Mouse (Mus musculus) myocyte (in vitro differentiated cells): ENCODE results near the gene Igfbp2.

ENCODE experiments used
- CEBPB ChIP-seq: IDR thresholded peaks from 2 replicates; pipeline ENCODE4 v1.6.1; 2011; ENCODE audit warnings: mild to moderate bottlenecking, moderate library complexity; ENCODE audit not compliant: poor library complexity, insufficient read depth, severe bottlenecking
- E2F4 ChIP-seq: IDR thresholded peaks from one replicate; pipeline ENCODE4 v1.6.1; 2011; ENCODE audit warnings: mild to moderate bottlenecking, control low read depth, moderate library complexity; ENCODE audit not compliant: insufficient read depth
- MAX ChIP-seq: IDR thresholded peaks from one replicate; pipeline ENCODE4 v1.6.1; 2011; ENCODE audit warnings: low read depth, mild to moderate bottlenecking, control low read depth
- MYOD1 ChIP-seq, 3 experiments: IDR thresholded peaks; one replicate each; pipeline ENCODE4 v1.6.1; 2011; ENCODE audit warnings: control low read depth in 2 of 3, low read depth in 2 of 3, mild to moderate bottlenecking in 2 of 3, moderate library complexity in 1 of 3; ENCODE audit not compliant: insufficient read length in 2 of 3, control insufficient read depth in 1 of 3
- MYOG ChIP-seq, 3 experiments: IDR thresholded peaks; one replicate each; pipeline ENCODE4 v1.6.1; 2011; ENCODE audit warnings: control low read depth in 2 of 3, low read depth in 2 of 3, mild to moderate bottlenecking in 2 of 3; ENCODE audit not compliant: insufficient read length in 2 of 3, control insufficient read depth in 1 of 3, insufficient read depth in 1 of 3
- POLR2A ChIP-seq: IDR thresholded peaks from one replicate; pipeline ENCODE4 v1.6.1; 2011; ENCODE audit warnings: low read depth, mild to moderate bottlenecking, control low read depth, moderate library complexity; ENCODE audit not compliant: insufficient read length
- POLR2AphosphoS2 ChIP-seq: IDR thresholded peaks from one replicate; pipeline ENCODE4 v1.6.1; 2011; ENCODE audit warnings: low read depth, control low read depth; ENCODE audit not compliant: insufficient read length
- REST ChIP-seq: IDR thresholded peaks from one replicate; pipeline ENCODE4 v1.6.1; 2011; ENCODE audit warnings: mild to moderate bottlenecking, control low read depth, moderate library complexity; ENCODE audit not compliant: insufficient read depth, insufficient read length
- SRF ChIP-seq: IDR thresholded peaks from one replicate; pipeline ENCODE4 v1.6.1; 2011; ENCODE audit warnings: low read depth; ENCODE audit not compliant: control insufficient read depth, insufficient read length
- TCF12 ChIP-seq: IDR thresholded peaks from one replicate; pipeline ENCODE4 v1.6.1; 2011; ENCODE audit warnings: mild to moderate bottlenecking, control low read depth; ENCODE audit not compliant: poor library complexity, insufficient read depth, severe bottlenecking
- TCF3 ChIP-seq: IDR thresholded peaks from one replicate; pipeline ENCODE4 v1.6.1; 2011; ENCODE audit warnings: low read depth, control low read depth; ENCODE audit not compliant: insufficient read length
- USF1 ChIP-seq: IDR thresholded peaks from one replicate; pipeline ENCODE4 v1.6.1; 2011; ENCODE audit warnings: low read depth, mild to moderate bottlenecking, control low read depth, moderate library complexity

- no peak for TF ChIP-seq POLR2A
- no peak for TF ChIP-seq MAX
- no peak for TF ChIP-seq USF1
- TF ChIP-seq E2F4: no peak
- no peak for TF ChIP-seq SRF
- TF ChIP-seq CEBPB: no peak
- TF ChIP-seq MYOG (IDR thresholded peaks at IDR 0.05; ENCODE audit: control insufficient read depth in 1 of 3, insufficient read depth in 1 of 3, insufficient read length in 2 of 3, low read depth in 2 of 3): no peak
- TF ChIP-seq TCF3: no peak
- no peak for TF ChIP-seq REST
- TF ChIP-seq POLR2AphosphoS2: no peak
- TF ChIP-seq MYOD1 (IDR thresholded peaks at IDR 0.05; ENCODE audit: control insufficient read depth in 1 of 3, insufficient read length in 2 of 3, low read depth in 2 of 3): no peak
- no peak for TF ChIP-seq TCF12
Measured at GRCm38 (mm10) chr1:72793230-72793629, 31.1 kb upstream of the Igfbp2 start.
